Mouse (Mus musculus) frontal cortex, postnatal 25 days (tissue): ENCODE results near the gene Fam234a.
"Not testable (repeated sequence)": the region's sequence is repeated elsewhere in the genome, so short reads cannot be mapped to it uniquely, and the experiment has no call there.

Experiments
- DNase-seq, 2 experiments: peaks; one replicate each; pipeline ENCODE4 v3.0.0; 2022; ENCODE audit warnings: low spot score in 2 of 2

Fam234a gene

GRCm38 (mm10) chr17:26234386-26234785, 9.7 kb downstream of the Fam234a start:
- no peak for DNase-seq

GRCm38 (mm10) chr17:26232863-26233262, 11.2 kb downstream of the Fam234a start:
- DNase-seq: no peak

GRCm38 (mm10) chr17:26231156-26231555, 12.9 kb downstream of the Fam234a start:
- DNase-seq: no peak

- no peak for DNase-seq
Measured at GRCm38 (mm10) chr17:26229776-26230175, 14.3 kb downstream of the Fam234a start.

- no peak for DNase-seq
Measured at GRCm38 (mm10) chr17:26225150-26225549, 18.9 kb downstream of the Fam234a start.

GRCm38 (mm10) chr17:26221508-26221907, 22.5 kb downstream of the Fam234a start:
- DNase-seq: no peak

- no peak for DNase-seq
Measured at GRCm38 (mm10) chr17:26212681-26213080, 31.4 kb downstream of the Fam234a start.

- no peak for DNase-seq
Measured at GRCm38 (mm10) chr17:26212241-26212640, 31.8 kb downstream of the Fam234a start.

GRCm38 (mm10) chr17:26207686-26208085, 36.4 kb downstream of the Fam234a start, which contains the start of gene Arhgdig:
Arhgdig (minus strand) TSS chr17:26207786.
- DNase-seq: no peak

GRCm38 (mm10) chr17:26206392-26206791, 37.6 kb downstream of the Fam234a start:
- no peak for DNase-seq

- no peak for DNase-seq
Measured at GRCm38 (mm10) chr17:26204766-26205165, 39.3 kb downstream of the Fam234a start.

- peak; percentile 48 for DNase-seq
Measured at GRCm38 (mm10) chr17:26203321-26203811, 40.7 kb downstream of the Fam234a start.

GRCm38 (mm10) chr17:26202737-26203136, 41.3 kb downstream of the Fam234a start, which contains the start of gene Rgs11:
Rgs11 (plus strand) TSS chr17:26202951.
- no peak for DNase-seq

- DNase-seq: no peak
Measured at GRCm38 (mm10) chr17:26201998-26202397, 42.0 kb downstream of the Fam234a start.

- DNase-seq: no peak
Measured at GRCm38 (mm10) chr17:26200831-26201705, 43.0 kb downstream of the Fam234a start.

GRCm38 (mm10) chr17:26198892-26199291, 45.1 kb downstream of the Fam234a start, which contains the start of gene Pdia2:
Pdia2 (minus strand) TSS chr17:26199087.
- DNase-seq: no peak

GRCm38 (mm10) chr17:26192481-26193190, 51.4 kb downstream of the Fam234a start:
- DNase-seq: no peak

GRCm38 (mm10) chr17:26191486-26191885, 52.6 kb downstream of the Fam234a start:
- not testable (repeated sequence) for DNase-seq

- no peak for DNase-seq
Measured at GRCm38 (mm10) chr17:26188091-26188805, 55.8 kb downstream of the Fam234a start.

GRCm38 (mm10) chr17:26187592-26187991, 56.5 kb downstream of the Fam234a start:
- no peak for DNase-seq

- no peak for DNase-seq
Measured at GRCm38 (mm10) chr17:26181179-26181578, 62.9 kb downstream of the Fam234a start.

GRCm38 (mm10) chr17:26178611-26179010, 65.4 kb downstream of the Fam234a start:
- DNase-seq: no peak
